Mouse (Mus musculus): ENCODE results near the gene Olfr635. TPM values are rescaled to one million over a fixed set of nuclear protein-coding genes. Genes with fewer than 3 reads are reported as not detected.
A peak's percentile ranks its signal among the peaks of the same experiment; 100 is the strongest.
"Not testable (repeated sequence)": the region's sequence is repeated elsewhere in the genome, so short reads cannot be mapped to it uniquely, and the experiment has no call there.

Olfr635 gene
- total RNA-seq (2017) = not detected in 2 replicates

DNA sequence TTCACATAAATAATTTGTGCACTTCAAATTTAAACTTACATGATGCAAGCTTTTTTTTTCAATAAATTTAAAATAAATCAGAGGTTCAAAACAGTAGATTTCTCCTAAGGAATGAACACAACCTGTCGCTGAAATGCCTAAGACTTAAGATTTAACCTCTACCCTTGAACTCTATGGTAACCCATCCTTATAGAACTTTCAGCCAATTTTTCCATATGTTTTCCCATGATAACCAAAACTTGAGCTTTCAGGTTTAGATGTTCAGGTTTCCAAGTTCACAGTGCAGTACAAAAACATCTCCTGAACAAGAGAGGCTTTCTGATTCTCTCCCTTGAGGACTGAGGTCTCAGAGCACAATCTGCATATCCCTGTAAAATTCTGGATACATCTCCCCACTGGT lies at the start of gene Olfr635:
Gene Olfr635 (plus strand): TSS at position 301 of the 400 bp plus-strand sequence.
- ATAC-seq (replicated peaks in 1 of 2; ENCODE audit: insufficient read depth in 1 of 2, low FRiP score in 2 of 2, low TSS enrichment in 1 of 2, low read depth in 1 of 2, poor library complexity in 2 of 2, severe bottlenecking in 2 of 2) = no peak

- ATAC-seq (replicated peaks in 1 of 2; ENCODE audit: insufficient read depth in 1 of 2, low FRiP score in 2 of 2, low TSS enrichment in 1 of 2, low read depth in 1 of 2, poor library complexity in 2 of 2, severe bottlenecking in 2 of 2) = no peak
Observed at GRCm38 (mm10) chr7:103928525-103928924, 42.4 kb upstream of the Olfr635 start, which contains the start of gene Olfr631. Gene Olfr631 (plus strand): TSS chr7:103928825.

GRCm38 (mm10) chr7:103934264-103934663 lies 36.7 kb upstream of the Olfr635 start, which contains the start of gene Olfr632:
Gene Olfr632 (plus strand): TSS chr7:103934347.
- no peak for ATAC-seq (replicated peaks in 1 of 2; ENCODE audit: insufficient read depth in 1 of 2, low FRiP score in 2 of 2, low TSS enrichment in 1 of 2, low read depth in 1 of 2, poor library complexity in 2 of 2, severe bottlenecking in 2 of 2)

- ATAC-seq (replicated peaks in 1 of 2; ENCODE audit: insufficient read depth in 1 of 2, low FRiP score in 2 of 2, low TSS enrichment in 1 of 2, low read depth in 1 of 2, poor library complexity in 2 of 2, severe bottlenecking in 2 of 2) = peak; percentile 88 to 91
Observed at GRCm38 (mm10) chr7:103942730-103943129, 28.2 kb upstream of the Olfr635 start.

- ATAC-seq (replicated peaks in 1 of 2; ENCODE audit: insufficient read depth in 1 of 2, low FRiP score in 2 of 2, low TSS enrichment in 1 of 2, low read depth in 1 of 2, poor library complexity in 2 of 2, severe bottlenecking in 2 of 2) = no peak
Observed at GRCm38 (mm10) chr7:103944137-103944536, 26.8 kb upstream of the Olfr635 start, which contains the start of gene Olfr633. Gene Olfr633 (plus strand): TSS chr7:103944437.

GRCm38 (mm10) chr7:103966873-103967272 lies 4.1 kb upstream of the Olfr635 start:
- ATAC-seq (replicated peaks in 1 of 2; ENCODE audit: insufficient read depth in 1 of 2, low FRiP score in 2 of 2, low TSS enrichment in 1 of 2, low read depth in 1 of 2, poor library complexity in 2 of 2, severe bottlenecking in 2 of 2) = not testable (repeated sequence)

DNA sequence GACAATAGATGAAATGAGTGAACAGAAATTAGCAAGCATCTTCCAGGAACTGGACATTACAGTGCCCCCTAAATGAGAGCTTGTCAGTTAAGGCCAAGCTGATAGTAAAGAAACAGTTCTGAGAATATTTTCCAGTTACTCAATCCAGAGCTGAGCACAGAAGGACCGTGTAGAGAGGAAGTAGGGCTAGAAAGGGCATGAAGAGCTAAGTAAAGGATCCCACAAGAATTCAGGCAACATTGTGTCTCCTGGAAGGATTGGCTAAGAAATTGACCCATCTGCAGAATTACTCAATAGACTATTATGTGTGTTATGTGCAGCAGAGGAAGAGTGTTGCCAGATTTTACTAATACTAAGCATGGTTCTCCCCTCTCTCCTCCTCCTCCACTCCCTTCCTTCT lies 830 bp downstream of the Olfr635 start:
- ATAC-seq (replicated peaks in 1 of 2; ENCODE audit: insufficient read depth in 1 of 2, low FRiP score in 2 of 2, low TSS enrichment in 1 of 2, low read depth in 1 of 2, poor library complexity in 2 of 2, severe bottlenecking in 2 of 2) = no peak

- ATAC-seq (replicated peaks in 1 of 2; ENCODE audit: insufficient read depth in 1 of 2, low FRiP score in 2 of 2, low TSS enrichment in 1 of 2, low read depth in 1 of 2, poor library complexity in 2 of 2, severe bottlenecking in 2 of 2) = no peak
Observed at GRCm38 (mm10) chr7:103998446-103998845, 27.5 kb downstream of the Olfr635 start, which contains the start of gene Olfr638. Gene Olfr638 (plus strand): TSS chr7:103998746.

DNA sequence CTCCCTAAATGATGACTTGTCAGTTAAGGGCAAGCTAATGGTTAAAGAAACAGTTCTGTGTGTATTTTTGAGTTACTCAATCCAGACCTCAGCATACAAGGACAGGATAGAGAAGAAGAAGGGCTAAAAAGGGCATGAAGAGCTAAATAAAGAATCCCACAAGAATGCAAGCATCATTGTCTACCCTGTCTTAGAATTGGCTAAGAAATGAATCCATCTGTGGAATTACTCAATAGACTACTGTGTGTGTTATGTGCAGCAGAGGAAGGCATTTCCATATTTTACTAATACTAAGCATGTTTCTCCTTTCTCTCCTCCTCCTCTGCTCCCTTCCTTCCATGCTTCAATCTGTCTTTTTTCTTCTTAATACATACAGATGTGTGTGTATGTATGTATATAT lies 28.2 kb downstream of the Olfr635 start:
- ATAC-seq (replicated peaks in 1 of 2; ENCODE audit: insufficient read depth in 1 of 2, low FRiP score in 2 of 2, low TSS enrichment in 1 of 2, low read depth in 1 of 2, poor library complexity in 2 of 2, severe bottlenecking in 2 of 2) = no peak

- ATAC-seq (replicated peaks in 1 of 2; ENCODE audit: insufficient read depth in 1 of 2, low FRiP score in 2 of 2, low TSS enrichment in 1 of 2, low read depth in 1 of 2, poor library complexity in 2 of 2, severe bottlenecking in 2 of 2) = no peak
Observed at GRCm38 (mm10) chr7:104017203-104017602, 46.3 kb downstream of the Olfr635 start, which contains the start of gene Olfr639. Gene Olfr639 (minus strand): TSS chr7:104017303.

GRCm38 (mm10) chr7:104018953-104019352 lies 48.0 kb downstream of the Olfr635 start:
- ATAC-seq (replicated peaks in 1 of 2; ENCODE audit: insufficient read depth in 1 of 2, low FRiP score in 2 of 2, low TSS enrichment in 1 of 2, low read depth in 1 of 2, poor library complexity in 2 of 2, severe bottlenecking in 2 of 2) = no peak; a peak in 1 of 4 replicates

GRCm38 (mm10) chr7:104021651-104022050 lies 50.7 kb downstream of the Olfr635 start:
- no peak; a peak in 1 of 4 replicates for ATAC-seq (replicated peaks in 1 of 2; ENCODE audit: insufficient read depth in 1 of 2, low FRiP score in 2 of 2, low TSS enrichment in 1 of 2, low read depth in 1 of 2, poor library complexity in 2 of 2, severe bottlenecking in 2 of 2)

DNA sequence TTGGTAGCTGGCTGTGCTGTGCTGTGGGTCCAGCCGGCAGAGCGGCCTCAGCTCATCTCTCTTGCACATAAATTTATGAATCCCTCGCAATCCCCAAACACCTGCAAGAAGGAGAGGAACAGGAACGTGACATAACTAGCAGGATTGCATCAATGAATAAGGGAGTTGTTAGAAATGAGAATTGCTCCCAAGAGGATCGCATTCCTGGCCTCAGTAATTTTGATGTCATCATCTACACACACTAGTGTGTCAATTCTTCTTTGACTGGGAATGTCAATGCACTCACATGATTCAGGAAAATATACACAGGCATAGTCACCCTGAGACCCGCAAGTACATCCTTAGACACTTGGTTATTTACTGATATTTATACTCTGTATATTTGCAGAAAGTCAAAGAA lies 54.5 kb downstream of the Olfr635 start, which contains the start of gene Olfr640:
Gene Olfr640 (minus strand): TSS at position 101 of the 400 bp plus-strand sequence.
- no peak for ATAC-seq (replicated peaks in 1 of 2; ENCODE audit: insufficient read depth in 1 of 2, low FRiP score in 2 of 2, low TSS enrichment in 1 of 2, low read depth in 1 of 2, poor library complexity in 2 of 2, severe bottlenecking in 2 of 2)

DNA sequence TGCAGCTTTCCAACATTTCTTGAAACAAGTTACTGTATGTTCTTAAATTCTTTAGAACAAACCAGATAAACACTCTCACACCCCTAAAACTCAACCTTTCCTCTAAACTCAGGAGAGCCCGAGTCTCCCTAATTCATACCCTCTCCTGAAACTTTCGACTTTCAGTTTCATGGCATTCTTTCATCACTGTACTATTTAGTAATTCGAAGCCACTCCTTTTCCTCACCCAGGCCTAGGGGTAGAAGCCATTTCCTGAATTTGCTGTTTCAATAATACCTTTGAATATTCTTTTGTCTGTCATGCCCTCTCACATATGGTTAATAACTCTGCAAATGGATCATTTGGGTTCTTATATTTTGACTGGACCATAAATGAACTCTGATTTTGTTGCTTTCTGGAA lies 56.0 kb downstream of the Olfr635 start:
- no peak for ATAC-seq (replicated peaks in 1 of 2; ENCODE audit: insufficient read depth in 1 of 2, low FRiP score in 2 of 2, low TSS enrichment in 1 of 2, low read depth in 1 of 2, poor library complexity in 2 of 2, severe bottlenecking in 2 of 2)

- no peak for ATAC-seq (replicated peaks in 1 of 2; ENCODE audit: insufficient read depth in 1 of 2, low FRiP score in 2 of 2, low TSS enrichment in 1 of 2, low read depth in 1 of 2, poor library complexity in 2 of 2, severe bottlenecking in 2 of 2)
Observed at GRCm38 (mm10) chr7:104035145-104035544, 64.2 kb downstream of the Olfr635 start, which contains the start of gene Olfr641. Gene Olfr641 (plus strand): TSS chr7:104035445.

Other genes starting within 250 kb of the Olfr635 start
- not detected in 2 replicates for gene Olfr628, start 240.8 kb upstream of the Olfr635 start, total RNA-seq (2017)
- not detected in 2 replicates for gene Olfr629, start 226.2 kb upstream of the Olfr635 start, total RNA-seq (2017)
- not detected in 2 replicates for gene Olfr630, start 213.8 kb upstream of the Olfr635 start, total RNA-seq (2017)
- gene Olfr69, start 199.6 kb upstream of the Olfr635 start, total RNA-seq (2017) = not detected in 2 replicates
- 0.88 TPM in 1 of 2 replicates, not detected in the other for gene Olfr68, start 191.5 kb upstream of the Olfr635 start, total RNA-seq (2017)
- gene Olfr67, start 179.3 kb upstream of the Olfr635 start, total RNA-seq (2017) = not detected in 2 replicates
- gene Hbb-bt, start 157.2 kb upstream of the Olfr635 start, total RNA-seq (2017) = 14.9 and 19.7 TPM in 2 replicates
- gene Hbb-bs, start 143.1 kb upstream of the Olfr635 start, total RNA-seq (2017) = 47.4 and 80.7 TPM in 2 replicates
- not detected in 2 replicates for gene Hbb-bh2, start 130.6 kb upstream of the Olfr635 start, total RNA-seq (2017)
- not detected in 2 replicates for gene Hbb-bh1, start 128.0 kb upstream of the Olfr635 start, total RNA-seq (2017)
- not detected in 2 replicates for gene Hbb-y, start 117.9 kb upstream of the Olfr635 start, total RNA-seq (2017)
- not detected in 2 replicates for gene Olfr66, start 84.9 kb upstream of the Olfr635 start, total RNA-seq (2017)
- gene Olfr64, start 76.7 kb upstream of the Olfr635 start, total RNA-seq (2017) = not detected in 2 replicates
- not detected in 2 replicates for gene Olfr65, start 67.7 kb upstream of the Olfr635 start, total RNA-seq (2017)
- gene Olfr631, start 42.3 kb upstream of the Olfr635 start, total RNA-seq (2017) = not detected in 2 replicates
- gene Olfr632, start 36.8 kb upstream of the Olfr635 start, total RNA-seq (2017) = 1.6 TPM in 1 of 2 replicates, not detected in the other
- not detected in 2 replicates for gene Olfr633, start 26.7 kb upstream of the Olfr635 start, total RNA-seq (2017)
- gene Olfr638, start 27.6 kb downstream of the Olfr635 start, total RNA-seq (2017) = not detected in 2 replicates
- gene Olfr639, start 46.2 kb downstream of the Olfr635 start, total RNA-seq (2017) = 0.13 TPM in 1 of 2 replicates, not detected in the other
- not detected in 2 replicates for gene Olfr640, start 54.4 kb downstream of the Olfr635 start, total RNA-seq (2017)
- gene Olfr641, start 64.3 kb downstream of the Olfr635 start, total RNA-seq (2017) = not detected in 2 replicates
- gene Olfr642, start 81.5 kb downstream of the Olfr635 start, total RNA-seq (2017) = 0.56 TPM in 1 of 2 replicates, not detected in the other
- not detected in 2 replicates for gene 4930516K23Rik, start 90.3 kb downstream of the Olfr635 start, total RNA-seq (2017)
- 0.10 and 0.38 TPM in 2 replicates for gene Olfr644, start 100.7 kb downstream of the Olfr635 start, total RNA-seq (2017)
- not detected in 2 replicates for gene Olfr645, start 114.3 kb downstream of the Olfr635 start, total RNA-seq (2017)
- gene Olfr646, start 133.7 kb downstream of the Olfr635 start, total RNA-seq (2017) = 0.38 TPM in 1 of 2 replicates, not detected in the other
- 0.25 TPM in 1 of 2 replicates, not detected in the other for gene Ubqln5, start 158.7 kb downstream of the Olfr635 start, total RNA-seq (2017)
- gene Olfr643, start 166.3 kb downstream of the Olfr635 start, total RNA-seq (2017) = not detected in 2 replicates
- gene Ubqln3, start 172.1 kb downstream of the Olfr635 start, total RNA-seq (2017) = 0.13 and 0.30 TPM in 2 replicates
- gene Ubqlnl, start 179.4 kb downstream of the Olfr635 start, total RNA-seq (2017) = 0.05 TPM in 1 of 2 replicates, not detected in the other
- gene Olfm5, start 193.7 kb downstream of the Olfr635 start, total RNA-seq (2017) = 2.5 TPM in 1 of 2 replicates, not detected in the other
- gene Olfr648, start 212.2 kb downstream of the Olfr635 start, total RNA-seq (2017) = not detected in 2 replicates
- not detected in 2 replicates for gene Olfr649, start 224.8 kb downstream of the Olfr635 start, total RNA-seq (2017)
- 9.3 and 16.7 TPM in 2 replicates for gene Trim6, start 247.6 kb downstream of the Olfr635 start, total RNA-seq (2017)

Measured in hematopoietic stem cell, adult 5-6 weeks (primary cell).